Mouse (Mus musculus) gastrocnemius, adult 2 months (tissue): ENCODE results near the gene Car7. TPM values are rescaled to one million over a fixed set of nuclear protein-coding genes. Genes with fewer than 3 reads are reported as not detected.

ENCODE experiments used
- DNase-seq: peaks from one replicate; pipeline ENCODE4 v3.0.0; 2022
- H3K27ac ChIP-seq: fragments of 200-600 bp; 2 replicates; pipeline ENCODE4 v1.8.1; 2022; ENCODE audit warnings: mild to moderate bottlenecking
- H3K4me3 ChIP-seq: fragments of 200-600 bp; 2 replicates; pipeline ENCODE4 v1.8.1; 2022; ENCODE audit warnings: mild to moderate bottlenecking, moderate library complexity
- CTCF ChIP-seq: fragments of 200-600 bp; IDR thresholded peaks from 2 replicates; pipeline ENCODE4 v1.8.1; 2022; ENCODE audit warnings: antibody characterized with exemption, mild to moderate bottlenecking, moderate library complexity
- intact Hi-C: fragments of 180-260 bp; cut with DNase I; formaldehyde crosslinking; loops from one replicate; pipeline ENCODE4 v1.15.1; 2025
- long read RNA-seq, 2 experiments: library from polyadenylated mRNA; stranded (forward); transcript quantifications; one replicate each; pipeline ENCODE4 v2.0.0; 2021
- total RNA-seq, 2 experiments: library from RNA; stranded (reverse); gene quantifications; 2 replicates each; pipeline ENCODE4 v1.2.3; 2021

The Car7 gene
- total RNA-seq = under 1 TPM; 0.98 to 0.99 TPM
- long read RNA-seq, experiment 1, partial matches to known transcripts = 0 of 1 reads
- long read RNA-seq, experiment 1, other reads (novel, unspliced or antisense) = 0 of 1 reads
- long read RNA-seq, experiment 2, partial matches to known transcripts = 0 of 2 reads
- long read RNA-seq, experiment 2, other reads (novel, unspliced or antisense) = 0 of 2 reads

DNA sequence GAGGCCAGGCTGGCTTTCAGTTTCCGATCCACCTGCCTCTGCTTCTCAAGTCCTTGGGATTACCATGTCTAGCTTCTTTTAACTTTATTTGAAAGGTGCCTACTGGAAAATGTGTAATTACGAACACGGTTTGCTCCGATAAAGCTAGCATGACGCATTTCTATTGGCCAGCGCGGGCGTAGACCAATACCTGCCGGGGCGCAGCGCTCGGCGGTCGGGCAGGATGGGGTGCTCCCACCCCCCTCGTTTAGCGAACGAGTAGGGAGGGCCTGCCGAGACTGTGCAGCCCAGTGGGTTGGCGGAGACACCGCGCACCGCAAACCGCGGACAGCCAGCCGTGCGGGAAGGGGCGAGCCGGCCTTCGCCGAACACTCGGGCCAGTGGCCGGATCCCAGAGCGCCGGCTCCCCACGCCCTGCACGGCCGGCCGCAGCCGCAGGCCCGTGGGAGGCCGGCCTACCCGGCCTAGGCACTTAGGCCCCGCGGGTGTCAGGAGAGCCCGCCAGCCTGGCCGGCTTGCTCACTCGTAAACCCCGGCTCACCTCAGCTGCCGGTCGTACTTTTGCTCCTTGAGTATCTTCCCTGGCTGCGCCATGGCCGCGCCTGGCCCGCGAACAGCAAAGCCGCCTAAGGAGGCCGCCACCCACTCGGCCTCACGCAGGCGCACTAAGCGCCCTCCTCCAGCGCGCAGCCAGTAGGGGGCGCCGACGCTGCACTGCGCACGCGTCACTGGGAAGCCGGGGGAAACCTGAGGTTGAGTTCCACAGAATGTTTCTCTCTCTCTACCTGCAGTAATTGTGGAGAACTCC, at the start of gene Car7, which contains the start of gene Nae1:
Gene Car7 (plus strand): TSS at position 719 of the 808 bp plus-strand sequence.
Gene Nae1 (minus strand): TSS at position 667 of the 808 bp plus-strand sequence.
- TF ChIP-seq CTCF = no peak; the same call in 1 of the 2 replicates
- Histone ChIP-seq H3K27ac (peak within 1 kb of the TSS; percentile 96), H3K4me3 (peak within 1 kb of the TSS; percentile 88)
- DNase-seq = peak; percentile 95
- intact Hi-C loops = loop anchor here (2.0 kb wide), 1 partner anchor 37 kb away; no protein-coding TSS in a partner anchor

DNA sequence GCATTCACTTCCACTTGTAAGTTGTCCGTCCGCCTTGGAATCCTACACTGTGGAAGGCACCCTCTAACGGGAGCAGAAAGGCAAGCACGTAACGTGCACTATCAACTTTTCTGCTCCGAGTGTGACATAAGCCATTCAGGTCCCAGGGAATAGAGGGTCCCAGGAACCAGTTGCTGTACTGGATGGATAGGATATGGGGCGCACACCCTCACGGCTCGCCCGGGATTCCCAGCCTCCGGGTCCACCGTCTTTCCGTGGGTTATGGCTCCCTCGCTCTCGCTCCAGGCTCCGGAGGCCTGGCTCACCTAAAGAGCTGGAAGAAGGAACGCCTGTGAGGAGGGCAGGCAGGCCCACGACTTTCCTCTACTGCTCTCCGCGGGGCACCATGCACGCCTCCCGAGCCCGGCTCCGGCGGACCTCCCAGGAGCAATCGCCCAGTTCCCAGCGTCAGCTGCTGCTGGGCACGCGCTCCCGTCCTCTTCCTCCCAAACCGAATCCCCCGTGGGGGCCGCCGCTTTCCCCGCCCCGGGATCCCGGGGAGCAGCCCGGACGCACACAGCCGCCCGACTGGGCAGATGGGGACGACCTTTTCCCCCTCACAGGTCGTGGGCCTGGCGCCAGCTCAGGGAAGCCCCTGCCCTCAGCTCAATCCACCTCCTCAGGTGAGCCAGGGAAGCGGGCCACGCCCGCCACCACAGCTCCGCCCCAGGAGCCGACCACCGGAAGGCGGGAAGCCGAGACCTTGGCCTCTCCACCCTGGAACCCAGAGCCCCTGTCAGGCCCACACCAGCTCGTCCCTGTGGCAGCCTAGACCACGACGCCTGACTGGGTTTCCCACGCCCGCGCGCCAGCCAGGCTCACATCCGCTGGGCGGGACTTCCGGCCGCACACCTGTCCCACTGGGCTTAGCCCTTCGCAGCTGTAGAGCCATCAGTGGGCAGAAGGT, 25.2 kb upstream of the Car7 start, which contains the start of gene Terb1:
Gene Terb1 (minus strand): TSS at position 850 of the 946 bp plus-strand sequence.
- no peak for TF ChIP-seq CTCF
- Histone ChIP-seq H3K27ac (peak within 1 kb of the TSS; percentile 28; the same call in 1 of the 2 replicates), H3K4me3 (peak within 1 kb of the TSS; percentile 74)
- peak; percentile 43 for DNase-seq
- intact Hi-C loops = no loop called here

DNA sequence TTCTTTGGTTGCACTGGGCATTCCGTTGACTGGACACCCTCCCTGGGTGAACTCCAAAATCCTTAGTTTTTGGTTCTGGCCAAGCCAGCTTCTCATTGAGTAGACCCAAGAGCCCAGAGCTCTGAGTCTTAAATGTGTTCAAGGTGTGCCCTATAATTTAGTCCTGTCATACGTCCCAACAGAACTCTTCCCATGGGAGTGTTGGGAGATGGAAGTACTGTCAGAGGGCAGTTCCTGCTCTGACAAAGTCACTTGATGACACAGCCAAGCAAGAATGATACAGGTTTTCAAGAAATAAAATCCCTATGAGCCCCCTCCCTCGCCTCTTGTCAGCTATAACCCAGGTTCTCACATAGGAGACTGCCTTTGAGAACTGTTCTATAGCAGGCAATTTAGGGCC, 24.4 kb upstream of the Car7 start:
- no peak overlapping the region for H3K27ac ChIP-seq
- no peak for DNase-seq
- intact Hi-C loops = no loop called here
- no peak for TF ChIP-seq CTCF
- no peak overlapping the region for H3K4me3 ChIP-seq

DNA sequence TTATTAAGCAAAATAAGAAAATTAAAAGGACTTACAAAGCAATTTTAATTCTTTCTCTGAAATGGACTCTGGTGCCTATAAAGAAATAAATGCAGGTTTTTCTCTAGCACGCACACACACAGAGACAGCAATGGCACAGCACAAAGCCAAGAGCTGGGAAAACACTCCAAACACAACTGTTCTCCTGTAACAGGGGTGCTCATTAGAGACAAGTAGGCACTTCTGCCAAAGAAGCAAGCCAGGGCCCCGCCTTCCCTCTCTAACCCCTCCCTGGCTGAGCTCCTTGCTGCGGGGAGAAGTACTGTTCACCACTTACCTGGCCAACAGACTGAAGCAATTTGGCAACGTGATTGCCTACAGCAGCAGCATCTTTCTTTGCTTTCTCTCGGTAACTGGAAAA, 16.6 kb upstream of the Car7 start:
- intact Hi-C loops = no loop called here
- no peak for DNase-seq
- no peak for TF ChIP-seq CTCF
- H3K4me3 ChIP-seq = no peak overlapping the region
- H3K27ac ChIP-seq = no peak overlapping the region

DNA sequence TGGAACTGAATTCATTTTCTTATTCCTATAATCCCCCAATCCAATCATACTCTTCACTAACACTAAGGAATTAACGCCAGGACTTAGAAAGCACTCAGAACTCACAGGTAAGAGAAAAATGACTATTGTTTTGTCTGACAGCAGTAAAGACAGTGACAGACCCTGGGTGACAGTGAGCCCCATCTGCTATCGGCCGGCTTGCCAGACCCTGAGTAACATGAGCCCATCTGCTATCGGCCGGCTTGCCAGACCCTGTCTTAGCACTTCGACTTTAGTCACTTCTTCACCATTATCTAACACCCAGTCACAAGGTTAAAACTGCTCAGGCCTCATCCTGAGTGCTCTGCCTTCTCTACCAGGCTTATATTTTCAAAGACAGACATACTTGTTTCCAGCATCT, 4.8 kb upstream of the Car7 start:
- DNase-seq = no peak
- intact Hi-C loops = no loop called here

DNA sequence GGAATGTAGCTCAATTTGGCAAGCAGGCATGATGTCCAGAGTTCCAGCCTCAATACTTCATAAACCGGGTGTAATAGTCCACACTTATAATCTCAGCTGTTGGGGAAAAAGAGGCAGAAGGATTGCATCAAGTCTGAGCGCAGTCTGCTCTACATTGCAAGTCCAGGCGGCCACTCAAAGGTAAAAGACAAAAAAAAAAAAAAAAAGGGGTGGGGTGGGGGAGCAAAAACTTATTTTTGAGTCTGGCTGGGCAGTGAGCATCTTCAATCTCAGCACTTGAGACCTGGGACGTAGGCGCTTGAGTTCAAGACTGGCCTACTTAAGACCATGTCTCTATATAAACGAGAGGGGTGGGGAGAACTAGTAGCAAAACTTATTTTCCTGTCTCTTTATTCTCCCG, 938 bp upstream of the Car7 start:
- peak overlapping the region; percentile 88 for H3K4me3 ChIP-seq
- intact Hi-C loops = no loop called here
- TF ChIP-seq CTCF = no peak
- H3K27ac ChIP-seq = peak overlapping the region; percentile 96
- no peak for DNase-seq

More for the DNA sequence above, 4.8 kb upstream of the Car7 start:
- no peak for TF ChIP-seq CTCF
- no peak overlapping the region for H3K4me3 ChIP-seq
- H3K27ac ChIP-seq = no peak overlapping the region

DNA sequence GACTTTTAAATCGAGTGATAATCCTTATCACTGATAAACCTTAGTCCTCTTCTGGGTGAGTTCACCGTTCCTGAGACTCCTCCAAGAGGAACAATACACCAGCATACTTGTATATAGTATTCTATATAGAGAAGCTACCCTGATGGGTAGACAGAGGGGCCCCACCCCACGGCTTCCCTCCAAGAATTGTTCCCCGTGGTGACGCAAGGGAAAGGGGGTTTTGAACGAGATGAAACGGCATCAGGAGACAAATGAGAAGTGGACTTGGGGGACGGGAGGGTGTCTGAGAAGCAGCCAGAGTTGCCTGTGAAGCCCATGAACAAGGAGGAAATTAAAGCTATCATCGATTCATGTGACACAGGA, 271 bp downstream of the Car7 start:
- no peak for TF ChIP-seq CTCF
- peak overlapping the region; percentile 96 for H3K27ac ChIP-seq
- DNase-seq = peak; percentile 38
- H3K4me3 ChIP-seq = peak overlapping the region; percentile 88
- intact Hi-C loops = loop anchor here (2.0 kb wide), 1 partner anchor 36 kb away; no protein-coding TSS in a partner anchor

DNA sequence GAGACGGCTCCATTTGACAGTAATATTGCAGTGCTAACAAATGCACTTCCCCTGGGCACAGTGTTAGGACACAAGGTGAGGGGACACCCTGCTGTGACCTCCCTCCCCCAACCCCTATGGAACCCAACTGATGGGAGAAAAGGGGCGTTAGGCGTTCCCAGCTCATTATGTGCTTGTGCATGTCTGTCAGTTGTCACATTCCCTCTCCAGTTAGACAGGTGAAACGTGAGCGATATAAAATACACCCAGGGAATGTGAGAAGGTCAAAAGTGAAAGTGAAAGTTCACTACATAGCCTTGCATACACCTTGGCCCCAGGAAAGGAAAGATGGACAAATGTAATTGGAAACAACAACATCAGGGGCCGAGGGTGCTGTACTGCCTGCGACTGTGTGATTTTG, 889 bp downstream of the Car7 start:
- TF ChIP-seq CTCF = no peak
- Histone ChIP-seq H3K4me3 (peak overlapping the region; percentile 88), H3K27ac (peak overlapping the region; percentile 96)
- intact Hi-C loops = loop anchor here (2.0 kb wide), 1 partner anchor 35 kb away; no protein-coding TSS in a partner anchor
- DNase-seq = no peak

DNA sequence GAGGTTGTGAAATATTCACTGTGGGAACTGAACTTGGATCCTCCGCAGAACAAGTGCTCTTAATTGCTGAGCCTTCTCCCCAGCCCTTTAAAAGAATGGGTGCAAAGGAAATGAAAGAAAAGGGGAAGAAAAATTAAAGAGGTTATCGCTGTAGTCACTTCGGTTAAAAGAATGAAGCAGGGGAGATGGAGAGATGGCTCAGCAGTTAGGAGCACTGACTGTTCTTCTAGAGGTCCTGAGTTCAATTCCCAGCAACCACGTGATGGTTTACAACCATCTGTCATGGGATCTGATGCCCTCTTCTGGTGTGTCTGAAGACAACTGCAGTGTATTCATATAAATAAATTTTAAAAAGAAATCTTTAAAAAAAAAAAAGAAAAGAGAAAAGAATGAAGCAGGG, 1.5 kb downstream of the Car7 start:
- no peak for DNase-seq
- intact Hi-C loops = no loop called here
- peak overlapping the region; percentile 96; the same call in 1 of the 2 replicates for H3K27ac ChIP-seq
- no peak for TF ChIP-seq CTCF
- H3K4me3 ChIP-seq = no peak overlapping the region

DNA sequence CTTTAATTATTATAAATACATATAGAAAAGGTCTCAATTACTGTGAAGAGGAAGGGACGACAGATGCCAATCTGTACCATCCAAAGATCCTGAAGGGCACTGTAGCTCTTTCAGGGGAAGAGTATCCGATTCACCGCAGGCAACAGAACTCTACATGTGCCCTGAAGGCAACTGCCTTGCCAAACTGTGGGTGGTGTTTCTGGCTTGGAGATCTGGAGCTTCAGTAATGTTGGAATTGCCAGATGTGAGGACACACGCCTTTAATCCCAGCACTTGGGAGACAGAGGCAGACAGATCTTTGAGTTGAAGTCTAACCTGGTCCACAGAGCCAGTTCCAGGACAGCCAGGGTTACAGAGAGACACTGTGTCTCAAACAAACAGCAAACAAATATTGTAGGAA, 4.4 kb downstream of the Car7 start:
- no peak for DNase-seq
- no peak for TF ChIP-seq CTCF
- Histone ChIP-seq H3K4me3 (no peak overlapping the region), H3K27ac (no peak overlapping the region)
- intact Hi-C loops = no loop called here

DNA sequence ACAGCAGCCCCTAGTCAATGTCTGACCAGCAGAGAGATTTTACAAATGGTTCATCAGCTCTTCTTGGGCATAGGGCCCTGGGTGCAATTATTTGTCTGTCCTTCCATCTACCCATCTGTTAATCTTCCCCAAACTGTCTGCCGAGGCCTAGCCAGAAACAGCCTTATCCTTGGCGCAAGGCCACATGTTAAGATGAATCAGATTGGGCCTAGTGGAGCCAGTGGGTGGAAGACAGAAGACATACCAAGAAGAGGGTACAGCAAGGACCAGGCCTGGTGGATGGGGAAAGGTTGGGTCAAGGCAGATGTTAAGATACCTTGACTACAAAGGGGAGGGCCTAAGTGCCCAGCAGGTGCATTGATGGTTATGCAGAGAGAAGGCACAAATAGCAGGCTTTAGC, 5.1 kb downstream of the Car7 start:
- TF ChIP-seq CTCF = no peak
- intact Hi-C loops = no loop called here
- DNase-seq = no peak
- Histone ChIP-seq H3K4me3 (no peak overlapping the region), H3K27ac (no peak overlapping the region)

DNA sequence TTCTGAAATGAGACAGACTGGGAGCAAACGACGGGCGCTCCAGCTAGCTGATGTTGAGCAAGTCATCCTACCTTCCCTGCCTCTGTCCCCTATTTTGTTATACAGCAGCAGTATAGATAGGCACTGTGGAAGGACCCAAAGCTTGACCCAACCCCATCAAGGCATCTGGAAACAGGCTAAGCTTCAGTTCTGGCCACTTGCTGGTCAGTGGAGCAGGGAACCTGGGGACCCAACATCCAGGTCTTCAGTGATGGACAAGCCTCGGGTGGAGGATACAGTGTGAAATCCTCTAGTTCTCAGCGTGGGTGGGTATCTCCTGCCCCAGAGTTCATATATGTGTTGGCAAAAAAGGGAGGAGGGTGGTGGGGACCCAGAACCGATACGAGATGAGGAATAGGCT, 5.7 kb downstream of the Car7 start:
- DNase-seq = no peak
- Histone ChIP-seq H3K27ac (no peak overlapping the region), H3K4me3 (peak overlapping the region; percentile 82)
- no peak for TF ChIP-seq CTCF
- intact Hi-C loops = no loop called here
